Mouse (Mus musculus) megakaryocyte progenitor cell, adult 5-6 weeks (primary cell): ENCODE measurements around the gene Ankrd12. TPM values are rescaled to one million over a fixed set of nuclear protein-coding genes. Genes with fewer than 3 reads are reported as not detected.

Experiments
- ATAC-seq: replicated peaks from 2 replicates; pipeline ENCODE4 v1.8.0; 2016; ENCODE audit warnings: mild to moderate bottlenecking, moderate TSS enrichment, inconsistent platforms; ENCODE audit not compliant: poor library complexity
- total RNA-seq, 2 experiments: library from RNA; stranded (forward) in 1 of 2; stranded (reverse) in 1 of 2; fragments of 157-497, 149-512 nt in 1 of 2; fragments of 200-1000 nt in 1 of 2; gene quantifications; 2 replicates each; pipeline versions ENCODE4 v1.2.3 to v1.2.4; 2015 to 2017

The Ankrd12 gene
- total RNA-seq, 2 experiments from 2014 or later = 48.1 to 60.3 TPM

DNA sequence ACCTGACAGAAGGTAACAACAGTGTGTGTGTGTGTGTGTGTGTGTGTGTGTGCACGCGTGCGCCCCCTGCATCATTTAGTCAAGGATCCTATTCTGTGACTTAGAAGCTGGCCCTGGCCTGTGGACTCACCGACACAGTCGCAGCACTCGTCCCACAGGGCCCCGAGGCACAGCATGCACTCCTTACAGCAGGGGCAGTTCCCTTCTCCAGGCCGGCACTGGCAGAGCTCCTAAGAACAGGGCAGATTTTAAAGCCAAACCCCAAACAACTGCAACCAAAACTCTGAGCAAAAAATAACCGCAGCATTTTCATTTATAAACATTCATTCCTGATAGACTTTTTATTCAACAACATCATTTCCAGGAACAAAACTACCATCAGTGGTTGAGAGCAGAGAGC, 139.2 kb downstream of the Ankrd12 start:
- ATAC-seq = no peak

DNA sequence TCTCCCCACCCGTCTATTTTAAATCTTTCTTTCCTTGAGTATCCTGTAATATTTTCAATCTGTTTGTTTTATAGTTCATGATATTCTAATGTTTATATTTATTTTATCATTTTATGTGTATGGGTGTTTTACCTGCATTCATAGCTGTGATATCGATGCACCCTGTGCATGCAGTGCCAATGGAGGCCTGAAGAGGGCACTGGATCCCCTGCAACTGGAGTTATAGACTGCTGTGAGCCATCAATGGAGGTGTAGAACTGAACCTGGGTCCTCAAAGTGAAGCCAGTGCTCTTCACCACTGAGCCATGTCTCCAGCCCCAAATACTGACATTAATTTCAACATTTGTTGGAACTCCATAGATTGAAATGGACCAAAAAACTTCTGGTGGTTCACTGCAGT, 143.1 kb downstream of the Ankrd12 start:
- peak; percentile 59 for ATAC-seq

DNA sequence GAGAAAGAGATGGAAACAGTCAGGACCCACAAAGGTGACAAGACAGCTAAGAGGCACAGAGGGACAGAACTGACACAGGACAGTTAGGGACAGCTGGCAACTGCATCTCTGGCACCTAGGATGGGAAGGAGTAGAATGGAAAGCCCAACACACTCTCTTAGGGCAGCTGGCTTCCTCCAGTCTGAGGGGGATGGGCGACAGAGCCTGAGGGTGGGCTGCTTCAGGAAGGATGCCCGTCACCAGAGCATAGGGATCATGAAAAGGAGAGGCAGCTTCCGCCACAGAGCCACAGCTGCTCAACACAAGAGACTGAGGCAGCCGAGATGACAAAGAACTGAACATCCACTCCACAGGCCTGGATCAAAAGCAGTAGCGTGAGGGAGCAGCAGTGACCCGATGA, 145.4 kb downstream of the Ankrd12 start:
- no peak for ATAC-seq

DNA sequence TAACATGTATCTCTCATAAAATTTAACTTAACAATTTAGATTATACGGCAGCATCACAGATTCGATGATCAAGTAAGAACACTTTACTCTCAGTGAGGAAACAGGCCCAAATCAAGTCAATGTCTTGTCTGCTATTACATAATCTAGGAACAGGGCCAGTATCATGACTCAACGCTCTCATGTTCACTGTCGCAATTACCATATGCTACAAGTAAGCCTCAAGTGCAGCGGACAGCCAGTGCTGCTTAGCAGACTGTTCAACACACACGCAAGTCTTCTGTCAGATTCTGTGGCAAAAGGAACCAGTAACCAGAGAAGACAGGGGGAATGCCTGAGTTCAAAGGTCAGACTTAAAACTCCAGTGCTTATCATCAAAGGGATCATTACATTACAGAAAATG, 145.9 kb downstream of the Ankrd12 start:
- ATAC-seq = peak; percentile 99

DNA sequence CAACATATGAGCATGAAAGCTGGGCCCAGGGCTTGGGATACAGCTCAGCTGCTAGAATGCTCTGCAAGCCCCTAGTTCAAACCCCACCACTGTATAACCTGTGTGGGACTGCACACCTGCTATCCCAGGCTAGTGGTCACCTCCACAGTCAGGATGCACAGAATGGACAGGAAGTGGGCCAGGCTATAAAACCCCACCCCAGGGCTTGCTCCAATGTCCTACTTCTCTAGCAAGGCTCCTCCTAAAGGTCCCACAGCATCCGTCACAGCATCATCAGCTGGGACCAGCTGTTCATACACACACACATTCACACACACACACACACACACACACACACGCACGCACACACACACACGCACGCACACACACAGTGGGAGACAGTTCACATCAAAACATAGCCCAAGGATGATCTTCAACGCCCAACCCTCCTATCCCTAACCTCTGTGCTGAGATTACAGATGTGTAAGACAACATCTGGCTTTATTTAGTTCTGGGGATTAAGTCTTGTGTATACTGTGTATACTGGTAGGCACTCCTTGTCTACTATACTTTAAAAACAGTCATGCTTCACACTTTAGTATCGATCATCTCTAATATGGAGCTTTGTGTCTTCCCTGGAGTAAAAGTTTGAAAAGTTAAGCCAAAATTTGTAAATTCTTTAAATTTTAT, 146.6 kb downstream of the Ankrd12 start:
- no peak for ATAC-seq

DNA sequence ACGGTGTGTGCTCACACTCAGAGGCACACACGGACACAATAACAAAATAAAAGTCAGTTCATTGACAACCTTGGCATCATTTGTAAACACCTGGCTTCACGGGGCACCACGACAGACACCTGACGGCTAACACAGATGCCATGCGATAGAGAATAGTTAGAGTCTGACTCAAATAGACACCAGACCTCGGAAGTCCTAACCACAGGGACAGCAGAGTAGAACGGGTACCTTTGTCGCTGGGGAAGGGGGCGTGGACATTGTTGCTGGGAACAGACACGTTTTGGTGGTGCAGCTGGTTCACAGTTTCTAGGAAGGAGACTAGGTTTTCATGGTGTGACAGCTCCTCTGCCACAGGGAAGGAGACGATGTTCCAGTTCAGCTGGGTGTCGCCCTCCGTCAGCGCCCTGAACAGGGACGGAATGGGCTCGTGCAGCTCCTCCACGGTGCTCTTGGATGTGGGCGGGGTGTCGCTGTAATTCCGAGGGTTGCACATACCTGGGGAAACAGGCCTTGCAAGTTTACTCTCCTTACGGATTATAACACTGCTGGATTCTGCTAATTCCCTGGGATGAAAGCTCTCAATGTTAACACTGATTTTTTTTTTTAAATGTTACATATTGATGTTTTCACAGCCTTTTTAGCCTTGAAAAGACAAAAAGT, 147.4 kb downstream of the Ankrd12 start:
- ATAC-seq = no peak

DNA sequence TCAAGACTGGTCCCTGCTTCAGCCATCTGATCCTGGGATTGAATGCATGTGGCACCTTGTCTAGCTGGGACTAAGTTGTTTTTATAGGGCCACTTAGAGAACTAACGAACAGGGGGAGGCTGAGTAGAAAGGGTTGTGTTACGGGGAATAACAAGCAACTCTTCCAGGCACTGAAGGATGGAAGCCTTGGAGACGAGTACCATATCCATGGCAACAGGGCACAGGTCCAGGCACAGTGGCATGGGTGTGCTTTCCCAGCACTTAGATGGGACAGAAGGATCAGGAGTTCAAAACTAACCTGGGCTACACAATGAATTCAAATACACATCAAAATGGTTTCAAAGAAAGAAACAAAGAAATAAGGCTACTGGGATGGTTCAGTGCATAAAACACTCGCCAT, 149.8 kb downstream of the Ankrd12 start:
- no peak for ATAC-seq

DNA sequence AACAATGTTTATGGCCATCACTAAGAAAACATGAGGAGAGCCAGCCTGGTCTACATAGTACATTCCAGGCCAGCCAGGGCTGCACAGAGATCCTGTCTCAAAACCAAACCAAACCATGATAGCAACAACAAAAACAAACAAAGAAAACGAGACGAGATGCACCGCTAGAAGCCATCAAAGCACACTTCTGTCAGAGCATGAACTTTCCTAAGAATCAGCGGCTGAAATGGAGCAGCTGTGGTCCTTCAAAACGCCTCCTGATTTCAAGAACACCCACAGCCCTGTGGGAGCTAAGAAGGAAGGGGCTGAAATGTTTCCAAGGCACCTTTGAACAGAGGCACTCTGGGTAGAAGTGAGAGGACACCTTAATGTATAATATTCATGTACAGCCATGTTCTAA, 152.7 kb downstream of the Ankrd12 start:
- ATAC-seq = no peak

DNA sequence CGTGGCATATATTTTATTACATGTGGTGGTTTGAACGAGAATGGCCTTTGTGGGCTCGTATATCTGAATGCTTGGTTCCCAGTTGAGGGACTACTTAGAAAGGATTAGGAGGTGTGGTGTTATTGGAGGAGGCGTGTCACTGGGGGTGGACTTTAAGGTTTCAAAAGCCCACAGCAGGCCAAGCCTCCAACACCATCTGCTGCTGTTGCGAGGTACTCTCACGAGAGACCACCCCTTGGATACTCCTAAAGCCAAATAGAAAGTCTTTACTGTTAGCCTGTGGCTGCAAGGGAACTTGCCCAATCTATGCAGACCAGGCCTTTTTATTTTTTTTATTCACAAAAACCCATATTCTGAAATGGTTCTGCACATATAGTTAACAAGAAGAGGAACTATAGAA, 154.9 kb downstream of the Ankrd12 start:
- ATAC-seq = peak; percentile 32; the same call in 1 of the 2 replicates

DNA sequence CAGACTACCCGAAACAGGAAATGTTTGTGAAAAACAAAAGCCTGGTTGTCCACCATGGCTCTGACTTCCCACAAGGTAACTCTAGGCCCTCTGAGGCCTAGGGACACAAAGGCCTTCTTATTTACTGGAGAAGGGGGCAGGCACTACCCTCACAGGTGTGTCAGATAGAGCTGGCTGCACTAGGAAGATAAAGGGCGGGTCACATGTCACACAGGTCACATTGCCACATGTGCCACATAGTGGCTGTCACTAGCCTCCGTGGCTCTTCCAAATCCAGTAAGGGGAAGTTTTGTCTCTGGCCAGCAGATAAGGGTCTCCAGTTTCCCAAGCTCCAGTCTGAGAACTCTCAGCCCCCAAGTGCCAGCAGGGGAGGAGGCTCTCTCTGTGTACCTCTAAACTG, 157.7 kb downstream of the Ankrd12 start:
- peak; percentile 80 for ATAC-seq

DNA sequence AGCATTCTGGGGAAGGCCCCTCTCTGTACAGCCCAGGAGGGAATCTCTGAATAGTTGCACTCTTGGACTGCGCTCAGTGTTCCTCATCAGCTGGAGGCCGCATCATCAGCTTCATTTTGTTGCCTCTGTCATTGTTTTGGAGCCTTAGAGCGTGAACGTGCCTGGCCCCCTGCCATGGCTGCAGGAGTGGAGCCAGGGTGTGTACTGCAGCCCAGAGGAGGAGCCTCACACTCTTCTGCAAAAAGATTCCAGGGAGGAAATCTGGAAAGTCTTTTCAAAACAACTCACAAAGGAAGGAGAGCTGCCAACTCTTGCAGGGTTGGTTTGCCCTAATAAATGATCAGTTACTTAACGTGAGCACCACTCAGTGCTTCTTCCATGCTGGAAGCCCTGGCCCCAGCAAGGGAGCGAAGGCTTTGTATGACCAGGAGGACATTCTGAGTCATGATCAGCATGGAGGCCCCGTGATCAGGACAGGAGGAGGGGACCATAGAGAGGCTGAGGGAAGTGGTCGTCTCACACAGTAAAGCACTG, 160.7 kb downstream of the Ankrd12 start:
- no peak for ATAC-seq

Other genes starting within 250 kb of the Ankrd12 start
- gene Ralbp1, start 191.3 kb downstream of the Ankrd12 start, total RNA-seq (2015) = 33.8 and 35.2 TPM in 2 replicates
- gene Ralbp1, start 191.3 kb downstream of the Ankrd12 start, total RNA-seq (2017) = 92.5 and 96.5 TPM in 2 replicates
- gene Twsg1, start 125.9 kb downstream of the Ankrd12 start, total RNA-seq (2015) = 12.0 and 13.2 TPM in 2 replicates
- 10.1 and 11.3 TPM in 2 replicates for gene Twsg1, start 125.9 kb downstream of the Ankrd12 start, total RNA-seq (2017)
- gene Ndufv2, start 24.5 kb upstream of the Ankrd12 start, total RNA-seq (2015) = 238 and 242 TPM in 2 replicates
- 243 and 254 TPM in 2 replicates for gene Ndufv2, start 24.5 kb upstream of the Ankrd12 start, total RNA-seq (2017)
- gene Washc1, start 34.5 kb upstream of the Ankrd12 start, total RNA-seq (2015) = 14.7 and 15.1 TPM in 2 replicates
- 22.5 and 29.8 TPM in 2 replicates for gene Washc1, start 34.5 kb upstream of the Ankrd12 start, total RNA-seq (2017)
- 13.4 and 17.3 TPM in 2 replicates for gene Ddx11, start 46.4 kb upstream of the Ankrd12 start, total RNA-seq (2015)
- gene Ddx11, start 46.4 kb upstream of the Ankrd12 start, total RNA-seq (2017) = 18.4 and 23.3 TPM in 2 replicates